Mouse (Mus musculus) kidney, postnatal 0 days (tissue): ENCODE measurements at regions not wholly inside any gene's neighbourhood (a gene's known extent, or its start where the extent isn't known, plus 50 kb on each side); places are given as distances from the start of the nearest gene placed in this dataset.

Experiments
- ATAC-seq: fragments of 200-750 bp; cut with Nextera tagmentation; replicated peaks from 2 replicates; pipeline ENCODE4 v1.8.0; 2017; ENCODE audit warnings: low read depth, moderate number of reproducible peaks, moderate TSS enrichment, moderate library complexity; ENCODE audit not compliant: low FRiP score
- DNase-seq: peaks from one replicate; pipeline ENCODE4 v3.0.0-alpha.2; 2016; ENCODE audit warnings: low spot score
- H3K27ac ChIP-seq: fragments of 300-500 bp; sonication (generic); 2 replicates; pipeline ENCODE4 v1.5.1; 2014; ENCODE audit warnings: mild to moderate bottlenecking
- H3K27me3 ChIP-seq: fragments of 300-500 bp; sonication (generic); 2 replicates; pipeline ENCODE4 v1.6.1; 2014; ENCODE audit warnings: low read length, mixed read lengths; ENCODE audit not compliant: insufficient read depth
- H3K36me3 ChIP-seq: fragments of 300-500 bp; sonication (generic); 2 replicates; pipeline ENCODE4 v1.6.1; 2014; ENCODE audit warnings: low read length, mixed read lengths; ENCODE audit not compliant: insufficient read depth
- H3K4me1 ChIP-seq: fragments of 300-500 bp; sonication (generic); replicated peaks from 2 replicates; pipeline ENCODE4 v1.6.1; 2014; ENCODE audit warnings: antibody characterized with exemption, low read length, mixed read lengths; ENCODE audit not compliant: insufficient read depth
- H3K4me2 ChIP-seq: fragments of 300-500 bp; sonication (generic); 2 replicates; pipeline ENCODE4 v1.6.1; 2014; ENCODE audit warnings: mild to moderate bottlenecking, low read length, moderate library complexity, mixed read lengths
- H3K4me3 ChIP-seq: fragments of 300-500 bp; sonication (generic); replicated peaks from 2 replicates; pipeline ENCODE4 v1.5.1; 2014; ENCODE audit warnings: low read depth, low read length
- H3K9ac ChIP-seq: fragments of 300-500 bp; sonication (generic); 2 replicates; pipeline ENCODE4 v1.6.1; 2014; ENCODE audit warnings: low read depth, low read length
- H3K9me3 ChIP-seq: fragments of 300-500 bp; sonication (generic); replicated peaks from 2 replicates; pipeline ENCODE4 v1.6.1; 2016; ENCODE audit warnings: low read length, inconsistent platforms, mixed read lengths
- CTCF ChIP-seq: IDR thresholded peaks from 2 replicates; pipeline ENCODE4 v1.5.1; 2016; ENCODE audit warnings: antibody characterized with exemption, low read depth, mild to moderate bottlenecking, moderate library complexity
- WGBS: fragments of 180-500 bp; shearing (Covaris S2); extraction: QIAGEN DNeasy Blood & Tissue Kit; methylation state at CpG from one replicate; pipeline ENCODE4 v1.1.7; 2014; 5-methylcytosine and 5-hydroxymethylcytosine counted together

DNA sequence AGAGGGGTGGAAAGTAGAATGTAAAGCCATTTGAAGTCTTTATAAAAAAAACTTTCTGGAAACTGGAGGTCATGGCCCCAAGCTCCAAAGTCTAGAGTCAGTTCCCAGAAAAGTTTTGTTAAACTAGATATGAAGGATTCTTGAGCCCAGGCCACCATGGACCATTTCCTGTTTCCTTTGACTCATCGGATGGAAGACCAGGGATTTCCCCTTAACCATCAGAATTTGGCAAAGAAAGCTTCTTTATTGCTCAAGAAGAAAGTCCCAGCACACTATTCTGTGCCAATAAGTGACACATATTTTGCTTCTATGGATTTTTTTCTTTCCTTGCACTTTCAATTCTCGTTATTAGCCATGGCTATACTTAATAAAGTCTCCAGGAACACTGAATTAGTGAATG lies 92.7 kb upstream of the Slco3a1 start:
- no peaks in the 10 kb centered on the region for H3K9me3 ChIP-seq
- no peak for ATAC-seq
- no peaks in the 10 kb centered on the region for H3K4me1 ChIP-seq
- H3K4me2 ChIP-seq, result no peak overlapping the region
- no peak for TF ChIP-seq CTCF
- no peaks in the 10 kb centered on the region for H3K27me3 ChIP-seq
- H3K36me3 ChIP-seq, result no peaks in the 10 kb centered on the region
- no peak overlapping the region for H3K27ac ChIP-seq
- 51% methylated on average over 2 of the region's 2 CpGs for WGBS
- DNase-seq, result peak; percentile 62
- no peak overlapping the region for H3K9ac ChIP-seq
- H3K4me3 ChIP-seq, result no peak overlapping the region

DNA sequence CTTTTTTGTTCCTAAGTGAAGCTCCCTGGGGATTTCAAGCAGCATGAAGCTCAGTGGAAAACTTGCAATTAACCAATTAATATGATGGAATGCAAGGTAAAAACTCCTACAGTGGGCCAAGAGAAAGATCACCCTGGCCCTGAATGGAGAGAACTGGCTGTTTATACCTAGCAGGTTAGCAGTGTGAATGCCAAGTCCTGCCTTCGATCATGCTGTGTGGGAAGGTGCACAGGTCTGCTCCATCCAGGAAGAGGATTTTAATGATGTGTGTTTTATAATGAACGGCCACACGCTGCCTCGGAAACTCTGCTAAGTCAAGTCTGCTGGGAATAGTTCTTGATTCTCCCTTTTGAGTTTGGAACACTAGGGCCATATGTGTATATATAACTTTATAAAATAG lies 85.6 kb upstream of the Slco3a1 start:
- DNase-seq (no peak), ATAC-seq (no peak)
- H3K9ac ChIP-seq, result no peak overlapping the region
- H3K27ac ChIP-seq, result no peak overlapping the region
- H3K4me1 ChIP-seq, result no peaks in the 10 kb centered on the region
- no peaks in the 10 kb centered on the region for H3K27me3 ChIP-seq
- no peak overlapping the region for H3K4me3 ChIP-seq
- no peaks in the 10 kb centered on the region for H3K36me3 ChIP-seq
- H3K9me3 ChIP-seq, result no peaks in the 10 kb centered on the region
- H3K4me2 ChIP-seq, result no peak overlapping the region
- 77% methylated on average over 4 of the region's 4 CpGs for WGBS
- TF ChIP-seq CTCF, result no peak

DNA sequence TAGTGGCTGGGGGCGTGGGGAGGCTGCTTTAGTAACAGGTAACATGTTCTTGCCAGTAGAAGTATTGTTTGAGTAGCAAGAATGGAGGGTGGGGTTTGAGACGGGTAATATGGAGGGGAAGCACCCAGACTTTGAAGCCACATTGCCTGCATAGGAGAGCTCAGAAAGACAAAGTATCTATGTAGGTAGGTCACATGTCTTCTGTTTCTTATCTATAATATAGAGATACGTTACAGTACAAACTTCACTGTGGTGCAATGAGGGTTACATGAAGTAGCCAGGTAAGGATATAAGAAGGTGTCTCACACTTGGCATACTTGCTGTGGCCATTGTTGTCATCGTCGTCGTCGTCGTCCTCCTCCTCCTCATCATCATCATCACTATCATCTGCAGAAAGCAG lies 77.6 kb upstream of the Slco3a1 start:
- Histone ChIP-seq H3K36me3 (no peaks in the 10 kb centered on the region), H3K4me1 (no peaks in the 10 kb centered on the region), H3K9ac (no peak overlapping the region), H3K27ac (no peak overlapping the region), H3K27me3 (no peaks in the 10 kb centered on the region), H3K4me3 (no peak overlapping the region), H3K4me2 (no peak overlapping the region), H3K9me3 (no peaks in the 10 kb centered on the region)
- no peak for DNase-seq
- TF ChIP-seq CTCF, result no peak
- WGBS, result 93% methylated on average over 8 of the region's 8 CpGs
- no peak for ATAC-seq

DNA sequence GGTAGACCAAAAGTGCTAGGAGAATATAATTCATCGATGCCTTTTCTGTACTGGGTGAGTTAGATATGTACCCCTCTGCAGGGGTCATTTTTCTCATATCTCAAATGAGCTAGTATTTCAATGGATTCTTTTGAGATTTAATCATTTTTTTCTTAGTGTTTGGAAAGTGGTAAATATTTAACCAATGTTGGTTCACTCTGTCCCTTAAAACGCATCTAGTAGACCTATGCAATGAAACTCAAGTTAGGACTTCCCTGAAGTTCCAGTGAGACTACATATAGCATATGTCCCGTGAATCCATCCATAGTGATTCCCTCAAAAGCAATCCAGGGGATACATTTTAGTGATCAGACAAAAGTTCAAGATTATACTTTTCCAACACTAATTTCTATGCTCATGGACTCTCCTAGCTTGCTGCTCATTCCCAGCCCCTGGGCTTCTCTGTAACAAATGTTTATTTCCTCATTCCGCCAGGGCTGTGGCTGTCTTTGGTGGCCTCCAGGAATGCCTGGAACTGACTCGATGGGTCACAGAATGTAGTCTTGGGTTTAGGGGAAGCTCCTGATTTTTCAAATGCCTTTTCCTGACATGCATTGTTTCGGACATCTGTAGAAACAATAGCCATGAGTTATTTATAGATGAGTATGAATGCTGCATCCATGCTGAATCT lies 74.4 kb upstream of the Slco3a1 start:
- WGBS, result 75% methylated on average over 6 of the region's 6 CpGs
- Histone ChIP-seq H3K4me2 (no peak overlapping the region), H3K4me1 (no peaks in the 10 kb centered on the region), H3K36me3 (no peaks in the 10 kb centered on the region), H3K9ac (no peak overlapping the region), H3K9me3 (no peaks in the 10 kb centered on the region), H3K27ac (no peak overlapping the region), H3K27me3 (no peaks in the 10 kb centered on the region), H3K4me3 (no peak overlapping the region)
- DNase-seq (peak; percentile 11), ATAC-seq (no peak)
- no peak for TF ChIP-seq CTCF
